Mouse (Mus musculus): ENCODE results near the gene Ccl6. TPM values are rescaled to one million over a fixed set of nuclear protein-coding genes. Genes with fewer than 3 reads are reported as not detected.

Ccl6 gene
- polyA plus RNA-seq (2012) = not detected in 2 replicates

DNA sequence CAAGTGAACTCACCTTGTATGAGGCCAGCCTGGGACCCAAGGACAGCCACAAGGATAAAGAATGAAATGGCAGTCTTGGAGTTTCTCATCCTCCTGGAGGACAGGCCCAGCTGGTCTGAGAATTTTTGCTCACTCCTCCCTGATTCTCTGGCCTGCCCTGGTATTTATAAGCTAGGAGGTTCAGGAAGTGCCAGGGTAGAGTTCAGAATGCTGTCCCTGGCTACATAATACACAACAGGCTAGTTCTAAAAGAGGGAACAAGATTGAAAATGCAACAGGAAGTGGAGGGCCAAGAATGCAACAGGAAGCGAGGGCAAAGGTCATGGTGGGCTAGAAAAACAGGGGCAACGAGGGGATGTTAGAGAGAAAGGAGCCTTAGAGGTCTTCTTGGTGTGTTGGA, at the start of gene Ccl6:
TSS of gene Ccl6 (minus strand) at position 235 of the 400 bp plus-strand sequence.
- TF ChIP-seq GATA1 (IDR thresholded peaks at IDR 0.05; ENCODE audit: low read length) = no peak

DNA sequence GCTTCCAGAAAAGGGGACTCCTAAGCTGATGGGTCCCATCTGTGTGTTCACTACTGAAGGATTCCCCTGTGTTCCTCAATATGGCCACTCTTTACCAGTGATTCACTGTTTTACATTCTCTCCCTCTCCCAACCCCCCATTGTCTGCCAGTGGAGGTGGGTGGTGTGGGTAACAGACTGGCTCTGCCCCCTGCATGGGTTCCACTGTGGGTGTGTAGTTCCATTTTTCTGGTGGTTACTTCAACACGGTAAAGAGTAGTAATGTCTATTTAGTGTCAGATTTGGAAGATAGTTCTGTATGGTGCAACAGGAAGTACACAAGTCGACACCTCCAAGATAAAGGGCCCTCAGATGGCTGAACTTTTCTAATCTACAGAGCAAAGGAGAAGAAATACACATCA, 48.3 kb upstream of the Ccl6 start:
- TF ChIP-seq GATA1 (IDR thresholded peaks at IDR 0.05; ENCODE audit: low read length) = no peak

DNA sequence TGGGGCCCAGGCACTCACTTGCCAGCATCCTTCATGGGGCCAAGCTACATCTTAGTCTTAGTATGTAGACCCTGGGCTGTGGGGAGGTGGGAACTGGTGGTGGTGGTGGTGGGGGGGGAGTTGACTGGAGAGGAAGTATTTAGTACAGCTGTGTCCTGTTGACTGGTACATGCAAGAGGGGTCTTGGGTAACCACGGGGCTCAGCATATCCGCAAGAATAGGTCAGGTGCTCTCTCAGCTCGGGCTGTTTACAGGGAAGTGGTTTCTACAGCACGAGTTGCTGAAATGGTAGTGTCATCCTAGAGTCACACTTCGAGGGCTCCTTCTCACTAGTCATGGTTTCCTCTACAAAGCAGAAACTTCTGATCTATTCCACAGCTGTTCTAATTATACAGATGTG, 47.3 kb upstream of the Ccl6 start:
- no peak for TF ChIP-seq GATA1 (IDR thresholded peaks at IDR 0.05; ENCODE audit: low read length)

DNA sequence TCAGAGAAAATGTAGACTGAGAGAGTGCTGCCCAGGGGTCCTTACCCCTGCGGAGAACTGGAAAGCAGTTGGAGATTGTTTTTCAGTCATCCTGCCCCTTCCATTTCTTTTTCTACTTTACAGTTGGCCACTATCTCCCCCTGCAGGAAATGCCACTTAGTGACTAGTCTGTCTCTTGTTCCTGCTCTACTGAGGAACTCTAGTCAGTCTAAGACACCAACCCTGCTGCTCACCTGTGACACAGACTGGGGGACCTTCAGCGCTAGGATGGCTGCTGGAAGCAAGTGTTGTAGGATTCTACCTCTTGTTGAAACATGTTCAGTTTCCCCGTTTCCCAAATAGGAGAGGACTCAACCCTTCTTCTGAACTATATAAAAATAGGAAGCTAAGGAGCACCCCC, 46.6 kb upstream of the Ccl6 start:
- TF ChIP-seq GATA1 (IDR thresholded peaks at IDR 0.05; ENCODE audit: low read length) = no peak

DNA sequence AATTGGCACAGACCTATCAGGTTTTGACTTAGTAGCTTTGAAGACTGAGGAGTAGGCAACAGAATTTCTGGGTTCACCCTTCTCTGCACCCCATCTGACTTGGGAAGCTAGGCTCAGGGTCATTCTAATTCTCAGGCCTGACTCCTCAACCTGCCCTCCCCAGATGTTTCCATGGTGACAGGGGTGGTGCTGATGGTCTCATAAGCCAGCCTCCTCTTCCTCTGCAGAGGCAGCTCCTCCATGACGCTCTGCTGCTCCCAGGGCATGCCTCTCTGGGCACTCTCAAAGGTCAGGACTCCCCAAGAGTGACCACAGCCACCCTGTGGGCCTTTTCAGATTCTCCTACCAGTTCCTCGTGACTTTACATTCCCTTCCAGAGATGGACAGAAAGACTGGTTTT, 46.0 kb upstream of the Ccl6 start:
- no peak for TF ChIP-seq GATA1 (IDR thresholded peaks at IDR 0.05; ENCODE audit: low read length)

DNA sequence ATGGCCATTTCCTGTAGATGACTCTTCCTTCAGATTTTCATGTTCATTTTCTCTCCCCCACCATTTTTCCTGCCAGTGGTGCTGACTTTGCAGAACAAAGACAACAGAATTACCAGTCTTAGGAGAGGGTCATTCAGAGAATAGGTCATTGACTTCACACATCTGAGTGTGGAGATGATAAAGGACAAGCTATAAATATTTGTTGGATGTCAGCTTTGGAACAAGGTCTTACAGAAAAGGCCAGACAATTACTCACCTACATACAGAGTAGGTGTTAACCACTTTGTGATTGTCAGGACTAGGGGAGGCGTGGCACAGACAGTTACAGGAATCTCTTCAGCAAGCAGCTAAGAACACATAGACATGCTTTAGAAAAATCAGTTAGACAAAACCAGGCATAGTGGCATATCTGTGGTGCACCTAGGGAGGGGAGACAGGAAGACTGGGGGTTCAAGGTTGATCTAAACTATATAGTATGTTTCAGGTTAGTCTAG, 43.9 kb upstream of the Ccl6 start:
- TF ChIP-seq GATA1 (IDR thresholded peaks at IDR 0.05; ENCODE audit: low read length) = no peak

DNA sequence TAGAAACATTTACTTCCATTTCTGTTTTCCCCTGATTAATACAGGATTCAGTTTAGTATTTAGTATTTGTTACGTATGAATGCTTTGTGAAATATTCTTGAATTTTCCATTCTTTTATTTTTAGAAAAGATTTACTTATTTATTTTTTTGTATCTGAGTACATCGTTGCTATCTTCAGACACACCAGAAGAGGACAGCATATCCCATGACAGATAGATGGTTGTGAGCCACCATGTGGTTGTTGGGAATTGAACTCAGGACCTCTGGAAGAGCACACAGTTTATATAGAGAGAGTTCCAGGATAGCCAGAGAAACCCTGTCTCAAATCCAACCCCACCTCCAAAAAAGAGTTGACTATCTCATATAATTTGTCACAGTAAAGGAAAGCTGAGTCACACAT, 42.0 kb upstream of the Ccl6 start:
- TF ChIP-seq GATA1 (IDR thresholded peaks at IDR 0.05; ENCODE audit: low read length) = no peak

DNA sequence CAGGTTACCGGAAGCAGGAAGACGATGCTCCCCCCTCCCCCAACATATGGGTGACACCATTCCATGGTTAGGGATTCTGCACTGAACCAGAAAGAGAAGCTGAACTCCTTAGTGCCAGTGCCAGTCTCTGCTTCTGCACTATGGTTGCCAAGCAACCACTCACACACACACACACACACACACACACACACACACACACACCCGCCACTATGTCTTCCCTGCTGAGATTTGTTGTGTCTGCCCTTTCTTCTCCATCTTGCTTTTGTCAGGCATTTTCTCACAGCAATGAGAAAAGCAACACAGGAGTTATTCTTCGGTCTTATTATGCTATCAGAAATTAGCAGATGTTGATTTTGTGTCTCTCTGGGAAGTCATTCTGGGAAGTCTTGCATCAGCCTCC, 41.5 kb upstream of the Ccl6 start:
- no peak for TF ChIP-seq GATA1 (IDR thresholded peaks at IDR 0.05; ENCODE audit: low read length)

DNA sequence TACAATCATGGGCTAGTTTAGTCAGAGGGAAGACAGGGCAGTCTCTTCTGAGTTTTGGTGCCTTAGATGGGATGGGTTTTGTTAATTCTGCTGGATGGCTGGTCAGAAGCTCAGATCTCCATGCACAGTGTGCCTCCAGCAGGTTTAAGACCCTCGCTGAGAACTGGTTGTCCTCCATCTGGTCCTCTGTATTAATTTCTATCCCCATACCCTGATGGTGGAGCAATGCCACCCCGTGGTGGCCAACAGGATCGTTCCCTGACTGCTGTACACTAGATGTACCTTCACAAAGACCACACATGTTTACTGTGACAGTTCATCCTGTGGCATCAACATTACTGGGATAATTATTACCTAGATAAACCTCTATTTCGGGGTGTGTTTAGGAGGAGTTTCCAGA, 39.9 kb upstream of the Ccl6 start:
- TF ChIP-seq GATA1 (IDR thresholded peaks at IDR 0.05; ENCODE audit: low read length) = no peak

DNA sequence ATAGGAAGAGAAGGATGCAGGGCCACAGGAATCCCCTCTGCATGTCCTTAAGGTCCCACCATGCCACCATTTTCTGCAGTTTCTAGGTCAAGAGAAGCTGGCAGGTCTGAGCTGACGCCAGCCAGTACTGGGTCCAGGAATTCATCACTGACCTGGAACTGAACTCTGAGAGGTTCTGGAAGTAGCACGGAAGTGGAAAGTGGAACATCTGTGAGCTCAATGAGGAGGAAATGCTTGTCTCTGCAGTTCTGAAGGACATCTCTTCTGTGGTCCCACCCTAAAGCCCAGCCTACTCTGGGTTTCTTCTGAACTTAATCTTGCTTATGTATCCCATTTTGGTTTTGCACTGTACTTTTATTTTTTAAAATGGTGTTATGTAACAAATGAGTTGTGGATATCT, 38.2 kb upstream of the Ccl6 start:
- no peak for TF ChIP-seq GATA1 (IDR thresholded peaks at IDR 0.05; ENCODE audit: low read length)

DNA sequence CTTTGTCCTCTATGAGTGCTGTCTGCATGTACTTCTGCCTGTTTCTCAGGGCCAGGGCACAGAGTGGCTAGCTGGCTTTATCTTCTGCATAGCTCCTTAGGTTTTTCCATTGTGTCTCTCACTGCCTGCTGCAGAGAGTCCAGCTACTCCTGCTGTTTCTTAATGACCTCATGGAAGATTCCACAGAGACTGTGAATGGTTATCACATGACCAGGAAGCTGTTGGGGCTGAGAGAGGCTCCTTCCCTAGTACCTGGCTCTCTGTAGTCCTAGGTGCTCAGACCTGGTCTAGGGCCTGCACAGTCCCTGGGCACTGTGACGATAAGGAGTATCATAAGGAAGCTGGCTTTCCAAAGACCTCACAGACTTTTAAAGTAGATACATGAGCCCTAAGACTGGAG, 37.7 kb upstream of the Ccl6 start:
- no peak for TF ChIP-seq GATA1 (IDR thresholded peaks at IDR 0.05; ENCODE audit: low read length)

DNA sequence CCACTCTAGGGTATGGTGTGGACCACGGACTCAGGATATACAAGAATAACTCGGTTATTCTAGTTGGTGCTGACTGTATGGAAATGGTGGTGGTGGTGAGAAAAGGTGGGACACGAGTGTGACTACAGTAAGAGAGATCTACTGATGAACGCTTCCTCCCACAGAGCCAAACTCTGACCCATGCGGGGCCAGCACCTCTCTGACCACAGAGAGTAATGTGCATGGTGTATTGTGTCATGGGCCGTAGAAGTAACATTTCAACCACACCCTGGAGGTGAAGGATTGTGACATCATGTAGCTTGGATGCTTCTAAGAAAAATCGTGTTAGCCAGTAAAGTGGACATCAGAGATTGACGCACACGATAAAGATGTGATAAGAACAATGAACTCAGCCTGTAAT, 35.9 kb upstream of the Ccl6 start:
- TF ChIP-seq GATA1 (IDR thresholded peaks at IDR 0.05; ENCODE audit: low read length) = no peak

DNA sequence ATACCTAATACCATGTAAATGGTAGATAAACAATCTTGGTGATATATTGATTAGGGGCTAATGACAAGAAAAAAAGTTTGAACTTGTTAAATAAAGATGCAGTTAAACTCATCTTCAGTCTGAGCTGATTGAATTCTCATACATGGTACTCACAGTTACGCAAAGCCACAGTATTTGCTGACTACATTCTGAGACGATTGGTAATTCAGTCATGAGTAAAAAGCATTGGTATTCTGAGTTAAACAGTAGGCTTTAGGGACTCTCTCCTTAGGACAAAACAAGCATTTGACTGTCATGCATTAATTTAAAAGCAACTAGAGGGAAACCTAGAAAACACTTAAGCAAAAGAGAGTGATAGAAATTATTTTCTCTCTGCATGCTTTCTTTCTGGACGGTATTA, 30.7 kb upstream of the Ccl6 start:
- TF ChIP-seq GATA1 (IDR thresholded peaks at IDR 0.05; ENCODE audit: low read length) = no peak

DNA sequence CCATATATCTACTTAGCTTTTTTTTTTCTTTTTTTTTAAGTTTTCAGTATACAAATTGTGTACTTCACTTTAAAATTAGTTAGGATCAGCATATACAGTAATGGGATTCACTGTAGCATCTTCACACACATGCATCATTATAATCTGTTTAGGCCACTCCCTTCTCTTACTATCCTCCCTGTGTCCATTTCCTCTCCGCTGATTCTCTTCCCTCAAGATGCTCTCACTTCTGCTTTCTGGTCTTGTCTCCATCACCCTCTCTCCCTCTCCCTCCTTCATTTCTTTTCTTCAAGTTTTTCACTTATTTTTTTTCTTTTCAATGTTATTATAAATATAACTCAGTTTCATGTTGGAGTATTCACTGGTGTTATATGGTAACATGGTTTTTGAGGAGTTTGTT, 26.1 kb upstream of the Ccl6 start:
- no peak for TF ChIP-seq GATA1 (IDR thresholded peaks at IDR 0.05; ENCODE audit: low read length)

DNA sequence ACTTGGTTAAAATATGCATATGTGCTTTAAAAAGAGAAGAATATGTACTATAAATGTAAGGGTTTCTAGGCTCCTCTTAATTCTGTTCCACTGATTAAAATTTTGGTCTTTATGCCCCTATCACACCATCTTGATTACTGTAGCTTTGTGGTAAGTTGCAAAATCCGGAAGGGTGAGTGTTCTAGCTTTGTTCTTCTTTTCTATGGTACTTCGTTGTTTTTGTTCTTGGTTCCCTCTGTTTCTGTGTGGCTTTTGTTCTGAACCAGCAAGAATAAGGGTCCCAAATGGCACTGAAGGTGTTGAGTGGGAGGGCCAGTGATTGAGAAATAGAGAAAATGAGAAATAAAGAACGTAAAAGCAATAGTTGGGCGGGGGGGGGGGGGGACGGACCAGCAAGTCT, 25.4 kb upstream of the Ccl6 start:
- TF ChIP-seq GATA1 (IDR thresholded peaks at IDR 0.05; ENCODE audit: low read length) = no peak

DNA sequence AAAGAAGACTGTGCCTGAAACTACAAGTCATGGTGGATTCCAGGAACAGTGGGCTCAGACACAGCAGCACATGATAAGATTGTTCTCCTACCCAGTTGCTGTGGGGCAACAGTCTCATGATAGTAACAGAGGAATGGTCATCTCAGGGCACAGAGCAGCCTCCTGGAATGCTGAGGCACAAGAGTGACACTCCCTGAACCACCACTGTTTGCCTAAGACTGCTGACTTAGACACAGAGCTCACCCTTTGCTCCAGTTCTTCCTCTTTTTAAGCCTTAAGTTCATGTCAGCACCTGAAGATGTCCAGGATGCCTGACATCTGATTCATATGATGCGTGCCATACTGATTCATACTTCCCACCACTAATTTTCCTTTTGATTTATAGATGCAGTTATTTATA, 23.7 kb upstream of the Ccl6 start:
- TF ChIP-seq GATA1 (IDR thresholded peaks at IDR 0.05; ENCODE audit: low read length) = no peak

DNA sequence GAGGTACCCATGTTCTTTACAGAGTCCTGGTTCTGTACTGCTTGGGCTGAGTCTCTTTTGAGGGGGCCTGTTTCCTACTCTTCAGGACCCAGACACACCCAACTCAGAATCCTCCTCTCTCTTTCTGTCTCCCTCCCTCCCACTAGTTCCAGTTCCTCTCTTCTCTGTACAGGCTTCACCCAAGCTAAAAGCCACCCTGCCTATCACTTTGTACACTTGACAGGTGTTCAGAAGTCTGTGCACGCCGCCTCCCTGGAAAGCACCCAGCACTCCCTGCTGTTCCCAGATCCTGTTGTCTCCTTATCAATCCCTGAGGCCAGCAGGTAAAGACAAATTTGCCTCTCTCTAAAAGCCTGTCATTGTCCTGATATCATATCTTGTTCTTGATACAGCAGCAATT, 18.0 kb upstream of the Ccl6 start:
- TF ChIP-seq GATA1 (IDR thresholded peaks at IDR 0.05; ENCODE audit: low read length) = no peak

DNA sequence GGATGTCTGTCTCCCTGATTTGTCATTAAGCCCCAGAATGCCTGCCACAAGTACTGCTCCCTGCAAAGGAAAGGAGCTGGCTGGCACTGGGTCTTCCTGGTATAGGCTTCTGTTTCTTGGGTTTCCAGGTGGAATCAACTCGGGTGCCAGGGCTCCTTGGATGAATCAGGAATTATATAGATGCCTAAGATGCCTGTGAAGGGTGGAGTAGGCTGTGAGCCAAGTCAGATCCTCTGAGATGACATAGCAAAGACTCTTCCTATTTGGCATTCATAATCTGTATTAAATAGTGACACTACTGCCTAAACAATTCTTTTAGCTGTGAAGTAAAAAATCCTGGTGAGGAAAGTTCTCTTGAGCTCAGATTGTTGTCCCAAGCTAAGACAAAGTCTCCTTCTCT, 13.5 kb upstream of the Ccl6 start:
- no peak for TF ChIP-seq GATA1 (IDR thresholded peaks at IDR 0.05; ENCODE audit: low read length)

All from G1E-ER4 (cell line).